Mouse (Mus musculus): Measurements from ENCODE around the gene Gga3.
"Not testable (repeated sequence)": the region's sequence is repeated elsewhere in the genome, so short reads cannot be mapped to it uniquely, and the experiment has no call there.

Gene Gga3

DNA sequence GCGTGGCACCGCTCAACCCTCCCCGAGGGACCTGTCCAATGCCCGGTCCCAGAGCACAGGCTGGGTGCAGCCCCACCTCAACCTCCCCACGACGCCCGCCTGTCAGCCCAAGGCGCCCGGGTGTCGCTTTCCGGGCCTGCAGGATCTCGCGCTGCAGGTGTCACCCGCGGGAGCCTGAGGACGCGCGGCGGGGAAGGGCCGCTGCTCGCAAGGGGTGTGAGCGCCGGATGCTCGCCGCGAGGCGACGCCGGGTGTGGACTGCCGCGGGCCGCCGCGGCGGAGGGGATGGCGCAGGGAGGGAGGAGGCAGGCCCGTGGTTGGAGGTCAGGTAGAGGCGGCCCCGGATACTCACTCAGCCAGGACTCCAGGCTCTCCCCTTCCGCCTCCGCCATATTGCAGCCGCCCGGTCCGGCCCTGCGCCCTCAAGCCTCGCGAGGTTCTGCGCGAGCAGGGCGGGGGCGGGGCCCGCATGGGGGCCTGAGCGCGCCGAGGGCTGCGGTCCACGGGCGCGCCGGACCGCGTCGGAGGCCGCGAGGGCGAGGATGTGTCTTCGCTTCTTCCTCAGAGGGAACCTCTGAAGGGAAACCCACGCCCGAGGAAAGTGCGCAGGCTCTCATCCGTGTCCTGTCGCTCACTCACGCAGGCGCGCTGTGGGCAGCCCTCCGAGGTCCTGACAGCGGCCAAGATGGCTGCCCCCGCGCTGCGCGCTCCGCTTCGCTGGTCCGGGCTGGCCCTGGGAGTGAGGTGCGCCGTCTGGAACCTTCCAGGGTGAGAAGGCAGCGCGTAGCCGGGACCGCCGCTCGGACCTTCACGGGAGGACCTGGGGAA is at the start of gene Gga3, which contains the start of gene Mrps7:
Gga3 (minus strand) TSS at position 576 of the 828 bp plus-strand sequence.
Mrps7 (plus strand) TSS at position 450 of the 828 bp plus-strand sequence.
- peak; percentile 90 for DNase-seq

DNA sequence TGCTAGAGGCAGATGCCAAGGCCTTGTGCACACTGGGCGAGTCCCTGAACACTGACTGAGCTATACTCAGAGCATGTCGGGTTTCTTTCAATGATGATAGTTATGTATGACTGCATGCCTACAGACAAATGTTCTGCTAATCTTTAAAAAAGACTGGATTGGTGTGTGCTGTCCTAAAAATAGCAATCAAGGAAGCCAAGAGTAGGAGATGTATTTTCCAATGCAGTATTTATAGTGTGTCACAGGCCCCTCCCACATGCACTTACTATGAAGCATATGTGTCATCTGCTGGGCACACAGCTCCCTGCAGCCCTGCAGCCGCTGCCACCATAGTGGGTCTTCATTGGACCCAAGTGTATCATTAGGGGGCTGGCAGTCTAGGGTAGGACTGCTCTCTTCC is 49.3 kb upstream of the Gga3 start:
- DNase-seq = no peak

DNA sequence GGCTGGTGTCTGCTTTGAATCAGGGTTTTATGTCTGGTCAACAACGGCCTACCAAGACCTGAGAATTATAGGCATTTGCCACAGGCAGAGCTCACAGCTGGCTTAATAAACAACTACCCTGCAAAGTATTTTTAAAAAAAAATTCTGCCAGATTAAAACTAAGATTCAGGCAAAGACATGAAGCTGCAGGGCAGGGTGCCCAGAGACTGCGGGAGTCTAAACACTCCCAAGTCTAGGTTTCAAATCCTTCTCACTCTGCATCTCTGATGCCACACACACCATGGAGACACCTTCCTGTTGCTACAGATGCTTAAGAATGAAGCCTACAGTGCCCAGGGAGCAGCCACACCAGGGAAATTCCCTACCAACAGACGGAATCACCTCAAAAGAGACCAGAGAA is 47.8 kb upstream of the Gga3 start:
- no peak for DNase-seq

DNA sequence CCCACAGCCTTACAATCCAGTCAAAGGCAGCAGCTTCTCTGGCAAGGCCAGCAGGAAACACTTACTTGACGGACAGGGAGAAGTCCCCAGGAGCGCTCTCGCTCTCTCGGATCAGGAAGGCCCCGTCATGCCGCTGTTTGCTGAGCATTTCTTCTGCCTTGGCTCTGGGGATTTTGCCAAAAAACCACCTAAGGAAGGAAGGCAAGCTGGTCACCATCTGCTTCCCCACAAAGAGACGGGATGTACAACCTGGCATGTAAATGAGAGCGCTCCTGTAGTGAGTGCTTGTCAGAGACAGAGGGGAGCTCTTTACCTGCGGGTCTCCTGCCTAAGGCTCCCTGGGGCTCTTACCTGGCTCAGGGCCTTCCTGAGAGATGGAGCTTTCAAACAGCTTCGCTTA is 45.9 kb upstream of the Gga3 start:
- peak; percentile 64 for DNase-seq

- DNase-seq = peak; percentile 67
Observed at GRCm38 (mm10) chr11:115647459-115647858, 43.6 kb upstream of the Gga3 start.

DNA sequence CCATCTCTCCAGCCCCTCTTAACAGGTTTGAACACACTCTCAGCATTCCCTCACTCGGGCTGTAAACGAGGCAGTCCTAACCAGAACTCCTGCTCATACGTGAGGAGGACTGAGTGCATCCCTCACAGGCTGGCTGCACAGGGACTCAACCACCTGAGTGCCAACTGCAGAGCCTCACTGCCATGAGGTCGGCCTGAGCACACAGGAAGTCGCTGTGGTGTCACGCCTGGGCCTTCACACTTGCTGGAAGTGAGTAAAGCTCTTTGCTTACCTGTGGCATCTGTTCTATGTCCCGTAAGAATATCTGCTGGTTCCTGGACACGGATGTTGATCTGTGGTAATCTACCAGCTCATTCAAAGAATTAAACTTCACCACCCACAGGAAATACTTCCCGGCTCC is 42.6 kb upstream of the Gga3 start:
- DNase-seq = no peak

DNA sequence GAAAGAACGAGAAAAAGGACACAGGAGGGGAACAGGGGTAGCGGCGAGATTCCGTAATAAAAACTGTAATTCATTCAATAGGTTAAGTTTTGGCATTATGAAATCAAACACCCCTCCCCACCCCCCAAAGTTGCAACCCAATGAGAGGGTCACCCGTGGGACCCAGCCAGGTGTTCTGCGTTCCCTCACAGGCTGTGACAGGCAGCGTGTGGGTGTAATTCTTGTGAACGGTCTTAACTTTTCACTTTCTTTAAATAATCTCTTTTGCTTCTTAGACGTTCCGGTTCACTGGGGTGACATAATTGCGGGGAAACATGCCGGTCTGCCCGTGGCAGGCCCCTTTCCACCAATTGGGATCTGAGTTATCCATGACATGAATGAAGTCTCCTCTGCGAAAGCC is 41.6 kb upstream of the Gga3 start:
- not testable (repeated sequence) for DNase-seq

GRCm38 (mm10) chr11:115644308-115644707 is 40.5 kb upstream of the Gga3 start:
- no peak for DNase-seq

- DNase-seq = no peak
Observed at GRCm38 (mm10) chr11:115643265-115643664, 39.4 kb upstream of the Gga3 start.

- DNase-seq = no peak
Observed at GRCm38 (mm10) chr11:115642705-115643104, 38.9 kb upstream of the Gga3 start.

DNA sequence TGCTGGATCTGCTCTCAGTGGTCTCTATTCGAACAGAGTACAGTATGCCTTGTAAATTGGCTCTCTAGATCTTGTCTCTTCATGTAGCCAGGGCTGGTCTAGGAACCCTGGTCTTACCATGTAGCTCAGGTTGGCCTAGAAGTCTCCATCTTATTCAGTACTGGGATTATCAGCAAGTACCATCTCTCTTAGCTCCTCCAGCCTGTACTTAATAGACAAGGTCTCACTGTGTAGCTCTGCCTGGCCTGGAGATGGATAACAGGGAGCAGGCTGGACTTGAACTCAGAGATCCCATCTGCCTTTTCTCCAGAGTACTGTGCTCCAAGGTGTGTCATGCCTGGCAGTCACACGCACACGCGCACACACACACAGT is 37.8 kb upstream of the Gga3 start:
- DNase-seq = no peak

GRCm38 (mm10) chr11:115640978-115641663 is 37.3 kb upstream of the Gga3 start:
- DNase-seq = peak; percentile 47

DNA sequence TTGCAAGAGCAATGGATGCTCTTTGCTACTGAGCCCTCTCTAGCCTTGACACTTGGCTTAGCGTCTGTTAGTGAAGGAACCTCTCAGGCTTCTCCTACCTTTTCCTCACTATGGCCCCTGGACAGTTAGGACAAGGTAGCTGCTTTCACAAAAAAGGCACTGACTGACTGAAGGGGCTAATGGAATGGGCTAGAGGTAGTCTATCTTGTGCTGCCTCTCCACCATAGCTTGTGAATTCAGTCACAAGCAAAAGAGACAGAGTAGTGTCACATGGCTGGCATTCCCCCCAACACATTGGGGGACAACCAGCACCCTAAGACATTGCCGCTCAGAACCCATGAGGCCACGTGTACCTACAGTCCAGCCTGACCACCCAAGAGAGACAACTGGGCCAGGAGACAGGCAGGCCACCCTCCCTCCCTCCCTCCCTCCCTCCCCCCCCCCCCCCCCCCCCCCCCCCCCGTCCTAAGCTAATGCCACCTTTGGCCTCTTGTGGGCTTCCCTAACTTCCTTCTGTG is 36.5 kb upstream of the Gga3 start:
- no peak for DNase-seq

GRCm38 (mm10) chr11:115639540-115639939 is 35.7 kb upstream of the Gga3 start:
- no peak for DNase-seq

DNA sequence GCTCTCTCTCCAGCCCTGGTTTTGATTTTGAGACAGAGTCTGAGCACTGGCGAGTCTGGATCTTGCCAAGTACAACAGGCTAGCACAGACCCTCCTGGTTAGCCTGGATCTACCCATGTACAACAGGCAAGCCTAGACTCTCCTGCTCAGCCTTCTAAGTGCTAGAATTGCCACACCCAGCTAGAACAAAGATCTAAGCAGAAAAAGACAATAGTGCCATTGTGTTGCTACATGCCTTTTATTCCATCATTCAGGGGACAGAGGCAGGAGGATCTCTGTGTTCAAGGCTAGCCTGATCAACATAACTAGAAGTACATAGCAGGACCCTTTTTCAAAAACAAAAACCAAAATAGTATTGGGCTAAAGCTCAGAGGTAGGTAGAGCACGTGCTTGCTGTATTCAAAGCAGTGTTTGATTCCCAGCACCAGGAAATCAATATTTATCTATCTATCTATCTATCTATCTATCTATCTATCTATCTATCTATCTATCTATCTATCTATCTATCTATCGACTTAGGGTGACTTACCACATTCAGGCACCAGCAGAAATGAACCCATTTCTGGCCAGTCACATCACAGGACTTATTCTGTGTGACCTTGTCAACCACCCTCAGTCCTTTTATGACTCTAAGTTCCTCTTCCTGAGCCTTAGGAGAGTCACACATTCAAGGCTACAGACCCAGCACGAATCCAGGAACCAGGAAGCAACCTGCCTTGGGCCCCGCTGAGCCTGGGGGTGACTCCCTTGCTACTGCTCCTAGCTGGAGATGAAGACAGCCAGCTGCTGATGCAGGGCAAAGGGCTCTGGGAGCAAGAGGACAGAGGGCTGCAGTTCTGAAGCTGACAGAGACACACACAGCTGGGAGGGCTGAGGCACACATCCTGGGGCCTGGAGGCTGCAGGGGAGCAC is 34.9 kb upstream of the Gga3 start:
- DNase-seq = no peak

DNA sequence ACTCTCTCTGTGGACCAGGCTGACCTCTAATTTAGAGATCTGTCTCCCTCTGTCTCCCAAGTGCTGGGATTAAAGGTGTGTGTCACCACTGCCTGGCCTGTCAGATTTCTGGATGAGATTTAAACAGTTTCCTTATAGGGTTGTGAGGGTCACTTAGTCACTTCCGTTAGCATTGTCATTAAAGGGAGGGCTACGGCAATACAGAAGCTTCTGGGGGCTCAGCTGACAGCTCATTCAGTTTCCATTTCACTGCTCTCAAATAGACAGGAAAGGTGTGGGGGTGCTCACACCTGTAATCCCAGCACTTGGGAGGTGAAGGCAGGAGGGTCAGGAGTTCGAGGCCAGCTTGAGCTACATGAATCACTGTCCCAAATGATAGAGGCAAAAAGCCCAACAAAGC is 33.1 kb upstream of the Gga3 start:
- DNase-seq = no peak

DNA sequence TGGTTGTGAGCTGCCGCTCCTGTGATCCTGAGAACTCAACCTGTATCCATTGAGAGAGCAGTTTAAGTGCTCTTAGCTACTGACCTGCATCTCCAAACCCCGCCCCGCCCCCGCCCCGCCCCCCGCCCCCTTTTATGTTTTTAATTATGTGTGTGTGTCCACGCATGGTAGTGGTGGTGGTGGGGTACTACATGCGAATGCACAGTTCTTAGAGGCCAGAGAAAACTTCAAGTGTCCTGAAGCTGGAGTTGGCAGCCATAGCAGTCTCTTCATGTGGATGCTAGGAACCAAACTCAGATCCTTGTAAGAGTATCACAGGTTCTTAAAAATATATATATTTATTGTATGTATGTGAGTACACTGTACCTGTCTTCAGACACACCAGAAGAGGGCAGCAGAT is 31.6 kb upstream of the Gga3 start:
- no peak for DNase-seq

- DNase-seq = no peak
Observed at GRCm38 (mm10) chr11:115635041-115635440, 31.2 kb upstream of the Gga3 start.

- DNase-seq = no peak
Observed at GRCm38 (mm10) chr11:115634109-115634508, 30.3 kb upstream of the Gga3 start.

GRCm38 (mm10) chr11:115632862-115633261 is 29.0 kb upstream of the Gga3 start:
- DNase-seq = no peak

GRCm38 (mm10) chr11:115632247-115632646 is 28.4 kb upstream of the Gga3 start:
- no peak for DNase-seq

- no peak for DNase-seq
Observed at GRCm38 (mm10) chr11:115631505-115631890, 27.6 kb upstream of the Gga3 start.

Data from right cerebral cortex, adult 18-20 months (tissue).